Mouse (Mus musculus) MEL-GATA-1-ER (cell line): ENCODE results near the gene Gm17657.
"Not testable (repeated sequence)": the region's sequence is repeated elsewhere in the genome, so short reads cannot be mapped to it uniquely, and the experiment has no call there.

Experiments used
- DNase-seq: peaks from one replicate; pipeline ENCODE4 v3.0.0-alpha.2; 2012; ENCODE audit warnings: low read depth; ENCODE audit errors: extremely low read depth

The Gm17657 gene

DNA sequence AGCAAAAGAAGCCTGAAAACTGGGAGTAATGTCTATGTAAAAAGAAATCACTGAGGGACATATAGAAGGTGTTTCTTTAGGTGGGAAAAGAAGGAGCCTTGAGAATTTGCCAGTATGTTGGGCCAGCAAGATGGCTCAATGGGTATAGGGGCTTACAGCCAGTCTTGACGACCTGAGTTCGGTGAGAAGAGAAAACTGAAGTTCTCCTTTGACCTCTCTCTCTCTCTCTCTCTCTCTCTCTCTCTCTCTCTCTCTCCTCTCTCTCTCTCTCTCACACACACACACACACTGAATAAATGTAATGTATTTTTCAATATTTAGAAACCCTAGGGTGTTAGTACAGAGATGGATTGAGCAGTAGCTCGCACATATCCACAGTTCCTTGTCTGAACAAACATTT lies 944 bp downstream of the Gm17657 start:
- DNase-seq, result no peak

GRCm38 (mm10) chr17:29545241-29545640 lies 4.2 kb downstream of the Gm17657 start:
- DNase-seq, result no peak

DNA sequence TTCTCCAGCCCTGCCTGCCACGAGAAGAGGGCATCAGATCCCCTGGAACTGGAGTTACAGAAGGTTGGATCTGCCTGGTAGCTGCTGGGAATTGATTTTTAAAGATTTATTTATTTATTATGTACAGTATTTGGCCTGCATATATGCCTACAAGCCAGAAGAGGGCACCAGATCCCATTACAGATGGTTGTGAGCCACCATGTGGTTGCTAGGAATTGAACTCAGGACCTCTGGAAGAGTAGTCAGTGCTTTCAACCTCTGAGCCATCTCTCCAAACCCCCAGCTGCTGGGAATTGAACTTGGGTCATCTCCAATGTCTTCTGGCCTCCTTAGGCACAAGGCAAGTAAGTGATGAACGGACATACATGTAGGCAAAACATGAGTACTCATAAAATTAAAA lies 5.4 kb downstream of the Gm17657 start:
- no peak for DNase-seq

DNA sequence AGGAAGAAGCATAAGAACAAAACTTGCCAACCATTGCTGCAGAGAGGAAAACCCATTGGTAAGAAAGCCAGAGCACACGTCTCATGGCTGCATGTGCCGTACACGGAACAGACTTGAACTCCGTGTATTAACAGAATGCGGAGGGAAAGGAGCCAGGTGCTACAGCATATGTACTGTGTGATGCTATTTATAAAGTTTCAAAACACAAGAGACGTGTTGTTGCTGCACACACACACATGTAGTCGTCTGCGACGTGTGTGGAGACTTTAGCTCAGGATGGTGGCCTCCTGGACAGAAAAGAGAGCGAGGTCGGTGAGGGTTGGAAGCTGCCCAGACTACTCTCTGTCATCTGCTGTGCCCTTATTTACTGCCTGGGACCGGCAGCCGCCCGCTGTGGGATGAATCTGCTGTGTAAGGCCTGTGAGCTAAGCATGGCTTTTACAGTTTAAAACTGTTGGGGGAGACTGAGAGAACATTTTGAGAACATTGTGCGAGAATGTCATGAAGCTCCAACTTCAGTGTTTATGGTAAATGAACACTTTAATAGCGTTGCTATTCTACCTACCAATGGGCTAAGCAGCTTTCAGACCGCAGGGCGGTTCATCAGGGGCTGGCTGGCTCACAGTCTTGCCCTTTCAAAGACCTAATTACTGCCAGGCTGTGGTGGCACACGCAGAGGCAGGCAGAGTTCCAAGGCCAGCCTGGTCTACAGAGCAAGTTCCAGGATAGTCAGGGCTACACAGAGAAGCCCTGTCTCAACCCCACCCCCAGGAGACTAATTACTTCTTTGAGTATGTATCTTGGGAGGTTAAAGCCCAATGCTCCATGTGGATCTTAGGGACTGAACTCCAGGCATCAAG lies 6.4 kb downstream of the Gm17657 start:
- DNase-seq, result no peak

DNA sequence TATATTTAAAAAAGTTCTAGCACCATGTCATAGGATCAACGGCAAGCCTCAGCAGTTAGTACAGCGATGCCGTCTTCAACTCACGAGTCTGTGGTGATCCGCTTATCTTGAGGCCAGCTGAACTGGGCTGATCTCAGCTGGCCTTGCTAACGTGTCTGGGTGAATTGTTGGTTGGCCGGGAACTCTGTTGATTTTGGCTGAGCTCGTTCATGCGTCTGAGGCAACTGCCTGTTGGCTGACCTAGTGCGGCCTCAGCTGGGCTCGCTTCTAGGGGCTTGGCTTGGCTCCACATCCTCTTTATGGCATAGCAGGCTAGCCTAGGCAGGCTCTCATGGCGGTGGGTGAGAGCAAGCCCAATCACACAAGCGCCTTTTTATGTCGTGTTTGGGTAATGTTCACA lies 8.0 kb downstream of the Gm17657 start:
- no peak for DNase-seq

DNA sequence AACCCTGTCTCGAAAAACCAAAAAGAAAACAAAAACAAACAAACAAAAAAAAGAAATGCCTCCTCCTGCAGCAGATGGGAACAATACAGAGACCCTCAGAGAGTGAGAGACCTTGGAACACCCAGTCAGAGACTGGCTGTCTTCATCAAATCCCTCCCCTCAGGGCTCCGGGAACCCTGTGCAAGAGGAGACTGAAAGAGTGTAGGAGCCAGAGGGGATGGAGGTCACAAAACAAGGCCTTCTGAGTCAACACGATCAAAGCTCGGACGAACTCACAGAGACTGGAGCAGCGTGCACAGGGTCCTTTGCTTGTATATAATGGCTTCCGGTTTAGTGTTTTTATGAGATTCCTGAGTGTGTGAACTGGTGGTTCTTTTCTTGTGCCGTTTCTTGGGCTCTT lies 9.0 kb downstream of the Gm17657 start:
- DNase-seq, result no peak

- no peak for DNase-seq
Observed at GRCm38 (mm10) chr17:29533866-29534265, 15.6 kb downstream of the Gm17657 start.

- peak; percentile 83 for DNase-seq
Observed at GRCm38 (mm10) chr17:29531757-29532384, 17.6 kb downstream of the Gm17657 start.

- DNase-seq, result no peak
Observed at GRCm38 (mm10) chr17:29531278-29531677, 18.2 kb downstream of the Gm17657 start.

GRCm38 (mm10) chr17:29530508-29530907 lies 18.9 kb downstream of the Gm17657 start:
- no peak for DNase-seq

- DNase-seq, result no peak
Observed at GRCm38 (mm10) chr17:29528568-29529187, 20.8 kb downstream of the Gm17657 start.

GRCm38 (mm10) chr17:29525613-29526012 lies 23.8 kb downstream of the Gm17657 start:
- DNase-seq, result no peak

DNA sequence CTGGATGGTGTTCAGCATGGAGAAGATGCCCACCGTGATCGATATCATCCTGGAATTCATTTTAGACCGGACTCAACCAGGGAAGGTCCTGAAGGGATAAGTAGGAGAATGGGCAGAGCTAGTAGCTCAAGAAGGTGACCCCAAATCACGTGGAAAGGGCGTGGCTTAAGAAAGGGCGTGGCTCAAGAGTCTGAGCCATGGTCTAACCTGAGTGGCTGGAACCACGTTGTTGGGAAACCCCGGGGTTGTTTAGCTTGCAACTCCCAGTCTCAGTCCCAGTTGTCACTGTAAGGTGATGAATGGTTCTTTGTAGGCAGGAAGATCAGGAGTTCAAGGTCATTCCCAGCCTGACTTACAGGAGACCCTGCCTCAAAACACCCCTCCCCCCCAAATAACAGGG lies 29.7 kb downstream of the Gm17657 start:
- no peak for DNase-seq

GRCm38 (mm10) chr17:29518665-29519064 lies 30.8 kb downstream of the Gm17657 start:
- not testable (repeated sequence) for DNase-seq

- no peak for DNase-seq
Observed at GRCm38 (mm10) chr17:29514435-29514834, 35.0 kb downstream of the Gm17657 start.

DNA sequence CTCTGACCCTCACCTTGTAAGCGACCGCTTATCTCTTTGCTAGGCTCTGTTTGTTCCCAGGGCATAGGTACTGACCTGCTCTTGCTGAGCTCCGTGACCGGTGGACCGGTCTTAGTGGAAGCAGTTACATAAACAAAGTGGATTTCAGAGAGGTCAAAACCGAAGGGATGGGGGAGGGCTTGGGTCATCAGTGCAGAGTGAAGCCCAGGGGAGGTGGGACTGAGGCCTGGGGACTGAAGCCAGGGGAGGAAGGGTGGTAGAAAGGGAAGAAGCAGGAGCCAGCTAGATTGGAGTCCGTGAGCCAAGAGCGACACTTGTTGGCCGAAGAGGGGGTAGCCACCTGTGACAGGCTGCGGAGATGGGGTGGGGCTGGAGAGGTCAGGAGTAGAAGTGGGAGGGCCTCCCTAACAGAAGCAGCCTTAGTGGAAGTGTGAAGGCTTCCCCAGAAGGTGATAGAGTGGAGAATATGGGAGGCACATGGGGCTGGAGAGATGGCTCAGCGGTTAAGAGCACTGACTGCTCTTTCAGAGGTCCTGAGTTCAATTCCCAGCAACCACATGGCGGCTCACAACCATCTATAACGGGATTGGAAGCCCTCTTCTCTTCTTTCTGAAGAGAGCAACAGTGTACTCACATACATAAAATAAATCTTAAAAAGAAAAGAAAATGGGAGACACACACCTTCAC lies 36.3 kb downstream of the Gm17657 start:
- DNase-seq, result no peak

DNA sequence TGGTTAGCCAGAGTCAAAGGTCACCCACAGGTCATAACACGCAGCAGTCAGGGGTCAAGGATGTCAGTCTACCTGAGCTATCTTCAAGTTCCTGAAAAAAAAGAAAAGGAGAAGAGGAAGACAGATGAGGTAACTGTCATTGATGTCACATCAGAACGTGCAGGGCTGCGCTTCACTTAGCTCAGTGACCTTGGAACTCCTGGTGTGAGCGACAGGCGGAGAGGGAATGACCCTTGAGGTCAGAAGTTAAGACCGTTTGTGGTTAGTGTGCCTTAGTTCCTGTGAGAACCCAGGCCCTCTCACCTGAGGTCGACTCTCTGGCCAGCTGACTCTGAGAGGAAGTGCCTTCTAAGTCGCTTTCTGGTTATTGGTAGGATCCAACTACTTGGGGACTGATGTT lies 38.7 kb downstream of the Gm17657 start:
- DNase-seq, result no peak

GRCm38 (mm10) chr17:29508927-29509608 lies 40.4 kb downstream of the Gm17657 start:
- no peak for DNase-seq

- no peak for DNase-seq
Observed at GRCm38 (mm10) chr17:29503700-29504099, 45.7 kb downstream of the Gm17657 start.

DNA sequence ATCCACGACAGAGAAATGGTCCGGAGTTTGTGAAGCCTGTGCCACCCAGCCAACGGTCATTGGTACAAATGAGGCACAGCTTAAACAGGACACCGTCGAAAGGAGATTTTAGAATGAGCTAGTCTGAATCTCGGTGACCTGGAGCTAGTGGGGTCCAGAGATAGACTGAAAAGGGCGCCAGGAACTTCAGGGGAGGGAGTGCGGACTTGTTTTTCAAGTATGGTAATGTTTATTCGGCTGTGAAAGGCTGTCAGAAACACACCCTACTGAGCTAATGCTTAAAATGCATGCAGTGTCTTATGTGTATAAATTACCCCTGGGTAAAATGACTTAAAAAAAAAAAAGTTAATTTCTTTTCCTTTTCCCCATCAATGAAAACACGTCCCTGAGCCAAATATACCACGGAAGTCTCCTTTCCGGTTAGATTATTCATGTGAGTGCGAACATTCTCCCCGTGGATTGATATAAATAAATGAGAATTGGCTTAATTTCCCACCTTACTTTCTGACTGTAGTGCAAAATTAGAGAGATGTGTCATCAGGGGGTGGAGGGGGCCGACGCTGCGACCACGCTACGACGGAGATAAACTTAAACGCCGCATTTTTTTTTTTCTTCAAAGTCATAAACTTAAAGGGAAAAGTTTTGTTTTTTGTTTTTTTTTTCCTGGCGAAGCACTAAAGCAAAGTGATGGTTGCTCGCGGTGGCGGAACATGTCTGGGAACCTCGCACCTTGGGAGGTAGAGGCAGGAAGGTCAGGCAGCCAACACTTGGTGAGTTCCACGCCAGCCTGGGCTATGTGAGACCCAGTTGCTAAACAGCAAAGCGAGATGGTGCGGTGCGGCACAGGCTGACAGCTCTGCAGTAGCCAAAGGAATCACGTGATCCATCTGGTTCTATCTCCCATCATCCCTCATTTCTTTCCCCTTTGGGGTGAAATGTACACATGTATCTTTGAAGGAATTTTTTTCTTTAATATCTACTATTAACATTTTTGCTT lies 46.5 kb downstream of the Gm17657 start:
- peak; percentile 55 for DNase-seq
